Mouse (Mus musculus): ENCODE data around the gene Erbb3.

The Erbb3 gene

GRCm38 (mm10) chr10:128612433-128613153, 23.1 kb upstream of the Erbb3 start:
- peak; percentile 49 for DNase-seq (ENCODE audit: low spot score)

DNA sequence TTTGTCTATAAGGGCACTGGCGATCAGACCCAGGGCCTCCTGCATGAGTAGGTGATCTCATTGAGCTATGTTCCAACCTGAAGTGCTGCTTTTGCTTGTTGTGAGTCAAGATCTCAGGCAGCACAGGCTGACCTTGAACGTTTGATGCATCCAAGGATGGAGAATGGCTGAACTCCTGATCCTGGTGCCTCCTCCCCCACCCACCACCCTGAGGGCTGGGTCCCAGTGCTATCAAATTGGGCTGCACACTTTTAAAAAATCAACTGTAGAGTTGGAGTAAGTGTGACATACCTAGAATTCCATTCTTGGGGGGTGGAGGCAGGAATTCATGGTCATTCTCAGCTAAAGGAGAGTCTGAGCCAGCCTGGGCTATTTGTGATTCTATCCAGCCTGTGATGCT, 17.0 kb upstream of the Erbb3 start:
- DNase-seq (ENCODE audit: low spot score): no peak

GRCm38 (mm10) chr10:128602470-128603128, 13.1 kb upstream of the Erbb3 start:
- no peak for DNase-seq (ENCODE audit: low spot score)

DNA sequence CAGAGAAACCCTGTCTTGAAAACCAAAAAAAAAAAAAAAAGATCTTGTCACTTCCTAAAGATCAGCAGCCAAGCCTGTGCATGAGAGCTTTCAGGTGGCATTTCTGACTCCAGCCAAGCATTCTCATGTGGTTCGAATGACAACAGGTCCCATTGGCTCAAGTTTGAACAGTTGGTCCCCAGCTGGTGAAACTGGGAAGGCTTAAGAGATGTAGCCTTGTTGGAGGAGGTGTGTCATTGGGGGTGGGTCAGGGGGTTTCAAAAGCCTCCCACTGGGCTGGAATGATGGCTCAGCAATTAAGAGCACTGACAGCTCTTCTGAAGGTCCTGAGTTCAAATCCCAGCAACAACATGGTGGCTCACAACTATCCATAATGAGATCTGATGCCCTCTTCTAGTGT, 12.0 kb upstream of the Erbb3 start:
- no peak for DNase-seq (ENCODE audit: low spot score)

GRCm38 (mm10) chr10:128598476-128598875, 9.0 kb upstream of the Erbb3 start:
- DNase-seq (ENCODE audit: low spot score): no peak

DNA sequence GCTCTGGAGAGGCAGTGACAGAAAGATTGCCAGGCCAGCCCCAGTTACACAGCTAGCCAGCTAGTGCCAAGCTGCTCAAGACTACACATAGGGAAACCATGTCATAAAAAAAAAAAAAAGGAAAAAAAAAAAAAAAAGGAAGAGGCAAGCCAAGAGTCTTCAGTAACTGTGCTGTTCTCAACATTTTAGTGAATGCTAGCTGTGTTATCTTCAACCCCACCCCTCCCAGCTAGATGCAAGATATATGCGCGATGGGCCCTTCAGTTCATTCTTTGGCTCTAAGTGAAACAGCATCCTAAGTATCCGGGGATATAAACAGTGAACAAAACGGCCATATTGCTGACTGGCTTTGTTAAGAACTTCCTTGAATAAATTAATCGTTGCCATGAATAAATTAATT, 3.3 kb upstream of the Erbb3 start:
- no peak for DNase-seq (ENCODE audit: low spot score)

- no peak for DNase-seq (ENCODE audit: low spot score)
Measured at GRCm38 (mm10) chr10:128591436-128591835, 2.0 kb upstream of the Erbb3 start.

- DNase-seq (ENCODE audit: low spot score): no peak
Measured at GRCm38 (mm10) chr10:128590193-128590690, 790 bp upstream of the Erbb3 start.

DNA sequence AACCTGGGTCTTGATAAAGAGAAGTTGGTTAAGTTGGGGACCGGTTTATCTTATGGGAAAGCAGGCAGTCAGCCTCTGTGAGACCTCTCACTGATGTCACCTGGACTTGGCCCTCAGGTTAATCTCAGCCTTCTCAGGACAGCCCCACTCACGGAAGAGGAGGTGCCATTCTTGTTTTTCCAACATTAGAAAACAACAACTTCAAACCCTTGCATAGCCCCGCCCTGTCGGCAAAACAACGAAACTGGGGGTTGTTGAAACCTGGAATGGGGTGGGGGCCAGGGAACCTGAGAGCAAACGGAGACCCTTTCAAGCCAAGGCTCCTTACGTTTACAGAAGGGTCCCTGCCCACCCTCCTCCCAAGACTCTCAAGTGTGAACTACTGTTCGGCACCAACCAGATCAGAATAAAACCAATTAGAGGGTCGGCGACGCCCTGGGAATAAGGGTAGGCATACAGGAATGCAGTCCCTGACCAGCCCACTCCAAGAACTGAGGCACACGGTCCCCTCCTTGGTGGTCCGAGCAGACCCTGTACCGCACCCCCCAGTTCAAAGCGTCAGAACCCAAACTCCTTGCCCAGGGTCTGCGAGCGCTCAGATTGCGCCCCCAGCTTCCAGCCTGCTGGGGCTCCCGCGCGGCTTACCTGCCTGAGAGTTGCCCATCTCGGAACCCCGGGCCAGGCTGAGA, 533 bp downstream of the Erbb3 start:
- no peak for DNase-seq (ENCODE audit: low spot score)

- DNase-seq (ENCODE audit: low spot score): no peak
Measured at GRCm38 (mm10) chr10:128588136-128588535, 1.3 kb downstream of the Erbb3 start.

GRCm38 (mm10) chr10:128587697-128588096, 1.8 kb downstream of the Erbb3 start:
- no peak for DNase-seq (ENCODE audit: low spot score)

- no peak for DNase-seq (ENCODE audit: low spot score)
Measured at GRCm38 (mm10) chr10:128587120-128587519, 2.3 kb downstream of the Erbb3 start.

GRCm38 (mm10) chr10:128586546-128586945, 2.9 kb downstream of the Erbb3 start:
- DNase-seq (ENCODE audit: low spot score): no peak

DNA sequence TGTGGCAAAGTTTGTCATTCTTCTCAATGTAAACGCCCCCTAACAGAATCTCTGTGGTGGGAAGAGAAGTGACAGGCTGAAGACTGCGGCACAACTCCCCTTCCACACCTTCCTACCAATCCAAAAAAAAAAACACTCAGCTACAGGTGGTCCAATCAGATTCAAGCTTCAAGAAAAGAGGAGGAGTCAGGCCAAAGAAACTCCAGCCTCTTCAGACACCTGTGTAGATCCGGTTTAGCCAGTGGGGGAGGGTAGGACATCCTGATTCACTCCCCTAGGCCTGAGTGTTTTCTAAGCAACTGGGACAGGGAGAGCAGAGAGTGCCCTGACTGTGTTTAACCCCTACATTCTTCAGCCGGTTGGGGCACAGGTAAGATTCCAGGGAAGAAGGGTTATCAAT, 5.1 kb downstream of the Erbb3 start:
- DNase-seq (ENCODE audit: low spot score): no peak

GRCm38 (mm10) chr10:128583644-128584043, 5.8 kb downstream of the Erbb3 start:
- DNase-seq (ENCODE audit: low spot score): no peak

GRCm38 (mm10) chr10:128579731-128580130, 9.7 kb downstream of the Erbb3 start:
- DNase-seq (ENCODE audit: low spot score): no peak

DNA sequence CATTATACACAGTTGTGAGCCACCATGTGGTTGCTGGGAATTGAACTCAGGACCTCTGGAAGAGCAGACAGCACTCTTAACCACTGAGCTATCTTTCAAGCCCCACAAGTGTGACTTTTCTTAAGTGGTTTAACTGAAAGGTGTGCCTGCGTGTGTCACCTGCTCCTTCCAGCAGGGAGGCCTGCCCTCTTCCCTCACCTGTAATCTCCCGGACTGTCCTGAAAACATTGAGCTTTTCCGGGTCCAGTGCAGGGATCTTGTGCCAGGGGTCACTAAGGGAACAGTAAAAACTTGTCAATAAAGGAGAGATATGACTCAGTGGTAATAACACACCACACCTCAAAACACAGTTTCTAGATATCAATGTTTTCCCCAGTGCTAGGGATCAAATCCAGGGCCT, 10.2 kb downstream of the Erbb3 start:
- no peak for DNase-seq (ENCODE audit: low spot score)

DNA sequence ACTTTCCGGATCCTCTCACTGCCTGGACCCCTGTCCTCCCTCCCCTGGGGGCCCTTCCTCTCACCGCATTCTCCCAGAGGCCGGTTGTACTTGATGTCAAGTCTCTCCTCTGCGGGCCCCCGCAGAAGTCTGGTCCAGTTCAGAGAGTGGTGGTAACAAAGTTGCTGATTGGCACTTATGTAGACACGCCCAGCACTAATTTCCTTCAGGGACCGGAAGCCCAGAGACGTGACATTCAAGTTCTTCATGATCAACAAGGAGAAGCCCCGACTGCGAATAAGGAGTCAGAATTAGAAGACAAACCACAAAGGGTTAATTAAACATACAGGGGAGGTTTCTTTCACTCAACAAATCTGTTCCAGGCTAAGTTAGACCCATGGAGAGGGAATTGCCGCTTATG, 11.1 kb downstream of the Erbb3 start:
- no peak for DNase-seq (ENCODE audit: low spot score)

DNA sequence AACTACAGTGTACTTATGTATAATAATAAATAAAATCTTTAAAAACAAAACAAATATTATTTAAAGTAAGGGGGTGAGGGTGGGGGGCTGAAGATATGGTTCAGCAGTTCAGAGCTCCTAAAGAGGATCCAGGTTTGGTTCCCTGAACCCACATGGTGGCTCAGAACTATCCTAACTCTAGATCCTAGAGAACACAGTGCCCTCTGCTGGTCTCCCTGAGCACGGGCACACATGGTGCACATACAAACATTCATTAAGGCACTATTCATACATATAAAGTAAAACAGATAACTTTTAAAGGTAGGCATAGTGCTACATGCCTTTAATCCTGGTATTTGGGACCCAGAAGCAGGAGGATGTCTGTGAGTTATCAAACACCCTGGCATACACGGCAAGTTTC, 14.4 kb downstream of the Erbb3 start:
- DNase-seq (ENCODE audit: low spot score): no peak

GRCm38 (mm10) chr10:128565788-128566531, 23.5 kb downstream of the Erbb3 start, which contains the start of gene Pa2g4:
TSS of gene Pa2g4 (minus strand) at chr10:128565987.
- peak; percentile 93 for DNase-seq (ENCODE audit: low spot score)

DNA sequence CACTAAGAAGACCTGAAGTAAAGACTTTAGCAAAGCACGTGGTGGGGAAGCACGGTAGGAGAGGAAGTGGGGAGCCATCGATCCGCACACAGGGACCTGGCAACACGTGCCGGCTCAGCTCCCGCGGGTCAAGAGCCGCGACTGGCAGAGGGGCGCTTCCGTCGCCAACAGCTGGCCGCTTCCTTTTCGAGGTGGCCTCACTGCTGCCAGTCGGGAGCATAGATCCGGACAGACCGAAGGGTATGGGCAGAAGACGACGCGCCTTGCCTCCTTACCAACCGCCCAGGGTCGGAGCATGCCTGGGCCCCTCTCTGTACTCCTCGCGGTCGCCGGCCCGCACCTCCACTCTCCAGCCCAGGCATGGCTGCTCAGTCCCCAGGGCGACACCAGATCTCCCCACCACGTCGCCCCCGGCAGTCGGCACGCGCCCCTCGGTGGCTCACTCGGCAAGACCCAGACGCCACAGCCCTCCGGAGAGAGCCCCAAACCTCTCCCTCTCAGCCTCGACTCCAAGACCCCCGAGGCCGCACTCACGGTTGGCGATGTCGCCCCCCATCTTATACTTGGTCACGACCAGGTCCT, 24.2 kb downstream of the Erbb3 start:
- no peak for DNase-seq (ENCODE audit: low spot score)

GRCm38 (mm10) chr10:128563544-128563943, 25.9 kb downstream of the Erbb3 start:
- no peak for DNase-seq (ENCODE audit: low spot score)
